Mouse (Mus musculus) forebrain, embryonic 14.5 days (tissue): ENCODE data around the gene Mab21l1. TPM values are rescaled to one million over a fixed set of nuclear protein-coding genes. Genes with fewer than 3 reads are reported as not detected.
A peak's percentile ranks its signal among the peaks of the same experiment; 100 is the strongest.

Experiments
- ATAC-seq: fragments of 200-750 bp; cut with Nextera tagmentation; 2 replicates; pipeline ENCODE4 v1.8.0; 2017; ENCODE audit warnings: mild to moderate bottlenecking, moderate library complexity
- DNase-seq: peaks from one replicate; pipeline ENCODE4 v3.0.0-alpha.2; 2015; ENCODE audit warnings: low spot score
- H3K27ac ChIP-seq: fragments of 300-500 bp; sonication (generic); 2 replicates; pipeline ENCODE4 v1.5.1; 2014; ENCODE audit warnings: low read depth, mild to moderate bottlenecking, control low read depth, low read length, moderate library complexity
- H3K27me3 ChIP-seq: fragments of 300-500 bp; sonication (generic); replicated peaks from 2 replicates; pipeline ENCODE4 v1.6.1; 2014; ENCODE audit warnings: low read length, control low read depth, mixed read lengths; ENCODE audit not compliant: control insufficient read depth, insufficient read depth
- H3K36me3 ChIP-seq: fragments of 300-500 bp; sonication (generic); 2 replicates; pipeline ENCODE4 v1.6.1; 2014; ENCODE audit warnings: low read length, control low read depth; ENCODE audit not compliant: control insufficient read depth, insufficient read depth
- H3K4me1 ChIP-seq: fragments of 300-500 bp; sonication (generic); 2 replicates; pipeline ENCODE4 v1.6.1; 2014; ENCODE audit warnings: antibody characterized with exemption, low read length, control low read depth; ENCODE audit not compliant: control insufficient read depth, insufficient read depth
- H3K4me2 ChIP-seq: fragments of 300-500 bp; sonication (generic); 2 replicates; pipeline ENCODE4 v1.6.1; 2014; ENCODE audit warnings: mild to moderate bottlenecking, control low read depth, low read length
- H3K4me3 ChIP-seq: fragments of 300-500 bp; sonication (generic); 2 replicates; pipeline ENCODE4 v1.5.1; 2014; ENCODE audit warnings: low read depth, low read length, control low read depth
- H3K9ac ChIP-seq: fragments of 300-500 bp; sonication (generic); 2 replicates; pipeline ENCODE4 v1.6.1; 2014; ENCODE audit warnings: mild to moderate bottlenecking, low read length, control low read depth, moderate library complexity
- H3K9me3 ChIP-seq: fragments of 300-500 bp; sonication (generic); replicated peaks from 2 replicates; pipeline ENCODE4 v1.6.1; 2016; ENCODE audit warnings: low read length, control low read depth, mixed read lengths; ENCODE audit not compliant: control insufficient read depth
- WGBS: fragments of 180-500 bp; shearing (Covaris S2); extraction: QIAGEN DNeasy Blood & Tissue Kit; methylation state at CpG from one replicate; pipeline ENCODE4 v1.1.7; 2014; 5-methylcytosine and 5-hydroxymethylcytosine counted together
- polyA plus RNA-seq: library from polyadenylated mRNA; unstranded; fragments of >200 nt; fragmentation: Nextera tagmentation; extraction: Ambion mirVana; gene quantifications from 2 replicates; pipeline ENCODE4 v1.2.1, GENCODE M21; 2014

Gene Mab21l1
- 18.2 and 20.6 TPM in 2 replicates for polyA plus RNA-seq

GRCm38 (mm10) chr3:55782056-55782687 lies at the start of gene Mab21l1:
Gene Mab21l1, plus strand, starts transcription at chr3:55782510.
- H3K27ac ChIP-seq: 0 out of 2 replicates have a peak within 1 kb of the TSS, but pooled peaks have one; percentile 60
- peak; percentile 56 for ATAC-seq
- WGBS: 1% methylated on average over 16 of the region's 16 CpGs

GRCm38 (mm10) chr3:55733665-55734064 lies 48.6 kb upstream of the Mab21l1 start:
- H3K27me3 ChIP-seq: no peaks in the 10 kb centered on the region
- no peak for ATAC-seq
- H3K4me2 ChIP-seq: no peak overlapping the region
- no peak overlapping the region for H3K4me3 ChIP-seq
- H3K36me3 ChIP-seq: no peaks in the 10 kb centered on the region
- no peaks in the 10 kb centered on the region for H3K4me1 ChIP-seq
- no peaks in the 10 kb centered on the region for H3K9me3 ChIP-seq
- WGBS: 71% methylated on average over 6 of the region's 6 CpGs
- no peak overlapping the region for H3K27ac ChIP-seq
- no peak overlapping the region for H3K9ac ChIP-seq
- no peak for DNase-seq

More at GRCm38 (mm10) chr3:55782056-55782687, at the start of gene Mab21l1:
- H3K4me2 ChIP-seq: peak within 1 kb of the TSS; percentile 44
- no peaks in the 10 kb centered on the region for H3K9me3 ChIP-seq
- peak; percentile 63 for DNase-seq
- peaks cover 19% of the 10 kb centered on the region for H3K4me1 ChIP-seq
- no peaks in the 10 kb centered on the region for H3K36me3 ChIP-seq
- H3K4me3 ChIP-seq: peak within 1 kb of the TSS; percentile 19
- H3K27me3 ChIP-seq: peaks cover 77% of the 10 kb centered on the region
- peak within 1 kb of the TSS; percentile 45 for H3K9ac ChIP-seq

GRCm38 (mm10) chr3:55741428-55741827 lies 40.9 kb upstream of the Mab21l1 start:
- Histone ChIP-seq H3K36me3 (no peaks in the 10 kb centered on the region), H3K9ac (no peak overlapping the region), H3K27me3 (0 out of 2 replicates have a peak, but pooled peaks cover 2% of the 10 kb centered on the region), H3K4me2 (no peak overlapping the region), H3K4me3 (no peak overlapping the region), H3K9me3 (no peaks in the 10 kb centered on the region), H3K4me1 (peaks cover 6% of the 10 kb centered on the region; the same call in 1 of the 2 replicates), H3K27ac (no peak overlapping the region)
- WGBS: 33% methylated on average over 6 of the region's 6 CpGs
- DNase-seq: peak; percentile 51
- ATAC-seq: peak; percentile 57

- H3K4me2 ChIP-seq: no peak overlapping the region
- H3K27me3 ChIP-seq: peaks cover 8% of the 10 kb centered on the region; the same call in 1 of the 2 replicates
- H3K36me3 ChIP-seq: no peaks in the 10 kb centered on the region
- no peak overlapping the region for H3K9ac ChIP-seq
- no peak for DNase-seq
- peaks cover 6% of the 10 kb centered on the region; the same call in 1 of the 2 replicates for H3K4me1 ChIP-seq
- peak; percentile 25; the same call in 1 of the 2 replicates for ATAC-seq
- no peak overlapping the region for H3K4me3 ChIP-seq
- H3K9me3 ChIP-seq: no peaks in the 10 kb centered on the region
- WGBS: 78% methylated on average over 5 of the region's 5 CpGs
- H3K27ac ChIP-seq: 0 out of 2 replicates have a peak overlapping the region, but pooled peaks have one; percentile 21
Observed at GRCm38 (mm10) chr3:55742218-55742617, 40.1 kb upstream of the Mab21l1 start.

GRCm38 (mm10) chr3:55742654-55743053 lies 39.7 kb upstream of the Mab21l1 start:
- Histone ChIP-seq H3K4me1 (peaks cover 6% of the 10 kb centered on the region; the same call in 1 of the 2 replicates), H3K4me2 (no peak overlapping the region), H3K9ac (no peak overlapping the region), H3K9me3 (no peaks in the 10 kb centered on the region), H3K4me3 (no peak overlapping the region), H3K27me3 (peaks cover 10% of the 10 kb centered on the region; the same call in 1 of the 2 replicates), H3K36me3 (no peaks in the 10 kb centered on the region), H3K27ac (no peak overlapping the region)
- no peak for DNase-seq
- WGBS: 64% methylated on average over 4 of the region's 4 CpGs
- peak; percentile 47; the same call in 1 of the 2 replicates for ATAC-seq

GRCm38 (mm10) chr3:55743885-55744284 lies 38.4 kb upstream of the Mab21l1 start:
- 92% methylated on average over 5 of the region's 5 CpGs for WGBS
- Histone ChIP-seq H3K4me1 (peaks cover 6% of the 10 kb centered on the region; the same call in 1 of the 2 replicates), H3K27me3 (peaks cover 21% of the 10 kb centered on the region), H3K9me3 (no peaks in the 10 kb centered on the region), H3K36me3 (no peaks in the 10 kb centered on the region), H3K9ac (no peak overlapping the region), H3K4me2 (no peak overlapping the region), H3K4me3 (no peak overlapping the region), H3K27ac (no peak overlapping the region)
- no peak for DNase-seq
- ATAC-seq: no peak

- Histone ChIP-seq H3K27me3 (peaks cover 48% of the 10 kb centered on the region), H3K9ac (no peak overlapping the region), H3K4me1 (peaks cover 18% of the 10 kb centered on the region), H3K27ac (0 out of 2 replicates have a peak overlapping the region, but pooled peaks have one; percentile 17), H3K4me3 (no peak overlapping the region), H3K9me3 (no peaks in the 10 kb centered on the region), H3K36me3 (no peaks in the 10 kb centered on the region), H3K4me2 (no peak overlapping the region)
- WGBS: 64% methylated on average over 11 of the region's 11 CpGs
- no peak for DNase-seq
- ATAC-seq: 0 out of 2 replicates have a peak, but pooled peaks have one; percentile 7
Observed at GRCm38 (mm10) chr3:55750445-55751065, 31.8 kb upstream of the Mab21l1 start.

GRCm38 (mm10) chr3:55751363-55751762 lies 30.9 kb upstream of the Mab21l1 start:
- Histone ChIP-seq H3K36me3 (no peaks in the 10 kb centered on the region), H3K4me2 (no peak overlapping the region), H3K4me3 (no peak overlapping the region), H3K27ac (no peak overlapping the region), H3K4me1 (peaks cover 24% of the 10 kb centered on the region), H3K9me3 (no peaks in the 10 kb centered on the region), H3K27me3 (peaks cover 46% of the 10 kb centered on the region), H3K9ac (no peak overlapping the region)
- 10% methylated on average over 5 of the region's 5 CpGs for WGBS
- DNase-seq (peak; percentile 86), ATAC-seq (peak; percentile 65)

- no peak overlapping the region for H3K4me2 ChIP-seq
- ATAC-seq (no peak), DNase-seq (no peak)
- no peaks in the 10 kb centered on the region for H3K9me3 ChIP-seq
- no peak overlapping the region for H3K4me3 ChIP-seq
- no peaks in the 10 kb centered on the region for H3K36me3 ChIP-seq
- peaks cover 40% of the 10 kb centered on the region for H3K27me3 ChIP-seq
- H3K27ac ChIP-seq: no peak overlapping the region
- 81% methylated on average over 4 of the region's 4 CpGs for WGBS
- H3K4me1 ChIP-seq: peaks cover 32% of the 10 kb centered on the region
- H3K9ac ChIP-seq: no peak overlapping the region
Observed at GRCm38 (mm10) chr3:55752558-55752957, 29.8 kb upstream of the Mab21l1 start.
